Mouse (Mus musculus) ES-Bruce4 (cell line): ENCODE data around the gene Tmem184b.

ENCODE experiments used
- CTCF ChIP-seq: IDR thresholded peaks from one replicate; pipeline ENCODE4 v1.8.1; 2011; ENCODE audit warnings: low read depth, low read length
- EP300 ChIP-seq: IDR thresholded peaks from 2 replicates; pipeline ENCODE4 v1.6.1; 2011; ENCODE audit warnings: low read depth, low read length; ENCODE audit not compliant: insufficient read depth
- POLR2A ChIP-seq: IDR thresholded peaks from one replicate; pipeline ENCODE4 v1.8.1; 2011; ENCODE audit warnings: low read length; ENCODE audit not compliant: insufficient read depth

GRCm38 (mm10) chr15:79377681-79378080 is 25.7 kb downstream of the Tmem184b start:
- TF ChIP-seq POLR2A = no peak
- TF ChIP-seq CTCF = no peak
- no peak for TF ChIP-seq EP300
